Mouse (Mus musculus) neural tube, embryonic 12.5 days (tissue): Measurements from ENCODE around the gene Imp4. TPM values are rescaled to one million over a fixed set of nuclear protein-coding genes. Genes with fewer than 3 reads are reported as not detected.
A peak's percentile ranks its signal among the peaks of the same experiment; 100 is the strongest.

Experiments used
- ATAC-seq: fragments of 200-750 bp; cut with Nextera tagmentation; 2 replicates; pipeline ENCODE4 v1.8.0; 2017; ENCODE audit warnings: low read depth, mild to moderate bottlenecking, moderate TSS enrichment, moderate library complexity; ENCODE audit not compliant: low FRiP score
- H3K27ac ChIP-seq: fragments of 300-500 bp; sonication (generic); 2 replicates; pipeline ENCODE4 v1.5.1; 2016
- H3K27me3 ChIP-seq: fragments of 300-500 bp; sonication (generic); replicated peaks from 2 replicates; pipeline ENCODE4 v1.6.1; 2016; ENCODE audit warnings: mild to moderate bottlenecking
- H3K36me3 ChIP-seq: fragments of 300-500 bp; sonication (generic); 2 replicates; pipeline ENCODE4 v1.6.1; 2016; ENCODE audit warnings: mild to moderate bottlenecking
- H3K4me1 ChIP-seq: fragments of 300-500 bp; sonication (generic); 2 replicates; pipeline ENCODE4 v1.6.1; 2016
- H3K4me2 ChIP-seq: fragments of 300-500 bp; sonication (generic); replicated peaks from 2 replicates; pipeline ENCODE4 v1.6.1; 2016; ENCODE audit warnings: mild to moderate bottlenecking
- H3K4me3 ChIP-seq: fragments of 300-500 bp; sonication (generic); 2 replicates; pipeline ENCODE4 v1.5.1; 2016
- H3K9ac ChIP-seq: fragments of 300-500 bp; sonication (generic); 2 replicates; pipeline ENCODE4 v1.6.1; 2016; ENCODE audit warnings: mild to moderate bottlenecking
- H3K9me3 ChIP-seq: fragments of 300-500 bp; sonication (generic); 2 replicates; pipeline ENCODE4 v1.6.1; 2016; ENCODE audit warnings: mild to moderate bottlenecking
- WGBS: fragments of 180-500 bp; shearing (Covaris S2); methylation state at CpG from one replicate; pipeline ENCODE4 v1.1.7; 2016; 5-methylcytosine and 5-hydroxymethylcytosine counted together
- polyA plus RNA-seq: library from polyadenylated mRNA; unstranded; fragments of >200 nt; fragmentation: Nextera tagmentation; extraction: Ambion mirVana; gene quantifications from 2 replicates; pipeline ENCODE4 v1.2.1, GENCODE M21; 2016

Gene Imp4
- polyA plus RNA-seq, 1 experiment from 2014 or later: 77.3 TPM

GRCm38 (mm10) chr1:34465445-34465844 lies 25.8 kb downstream of the Imp4 start:
- WGBS: 83% methylated on average over 6 of the region's 6 CpGs
- Histone ChIP-seq H3K4me3 (no peak overlapping the region), H3K4me1 (no peaks in the 10 kb centered on the region), H3K27ac (no peak overlapping the region), H3K9me3 (no peaks in the 10 kb centered on the region), H3K9ac (no peak overlapping the region), H3K27me3 (peaks cover 6% of the 10 kb centered on the region; the same call in 1 of the 2 replicates), H3K36me3 (no peaks in the 10 kb centered on the region), H3K4me2 (no peak overlapping the region)
- ATAC-seq: no peak

DNA sequence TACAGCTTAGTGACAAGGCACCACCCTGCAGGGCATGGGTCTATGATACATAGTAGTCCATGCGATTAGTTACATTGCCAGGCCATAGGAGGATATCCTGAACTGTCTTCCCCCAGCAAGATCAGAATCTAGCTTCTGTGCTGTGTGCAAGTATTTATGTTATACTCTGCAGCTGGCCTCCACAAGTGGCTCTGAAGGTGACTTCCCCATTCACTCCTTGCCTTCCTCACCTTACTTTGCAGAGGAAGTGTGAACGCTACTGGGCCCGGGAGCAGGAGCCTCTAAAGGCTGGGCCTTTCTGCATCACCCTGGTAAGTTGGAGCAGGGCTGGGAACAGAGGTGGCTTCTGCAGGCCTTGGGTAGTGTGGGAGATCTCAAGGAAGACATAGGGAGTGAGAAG lies 28.4 kb downstream of the Imp4 start:
- no peak overlapping the region for H3K9ac ChIP-seq
- H3K27ac ChIP-seq: no peak overlapping the region
- no peak overlapping the region for H3K4me2 ChIP-seq
- no peak overlapping the region for H3K4me3 ChIP-seq
- H3K4me1 ChIP-seq: peaks cover 8% of the 10 kb centered on the region
- ATAC-seq: no peak
- peaks cover 24% of the 10 kb centered on the region for H3K27me3 ChIP-seq
- H3K9me3 ChIP-seq: no peaks in the 10 kb centered on the region
- H3K36me3 ChIP-seq: no peaks in the 10 kb centered on the region
- 62% methylated on average over 3 of the region's 3 CpGs for WGBS

- ATAC-seq: no peak
- Histone ChIP-seq H3K4me1 (peaks cover 10% of the 10 kb centered on the region), H3K27ac (no peak overlapping the region), H3K36me3 (no peaks in the 10 kb centered on the region), H3K27me3 (peaks cover 29% of the 10 kb centered on the region), H3K9me3 (no peaks in the 10 kb centered on the region), H3K4me3 (no peak overlapping the region), H3K9ac (no peak overlapping the region), H3K4me2 (no peak overlapping the region)
- 71% methylated on average over 4 of the region's 4 CpGs for WGBS
Measured at GRCm38 (mm10) chr1:34468500-34468899, 28.8 kb downstream of the Imp4 start.

DNA sequence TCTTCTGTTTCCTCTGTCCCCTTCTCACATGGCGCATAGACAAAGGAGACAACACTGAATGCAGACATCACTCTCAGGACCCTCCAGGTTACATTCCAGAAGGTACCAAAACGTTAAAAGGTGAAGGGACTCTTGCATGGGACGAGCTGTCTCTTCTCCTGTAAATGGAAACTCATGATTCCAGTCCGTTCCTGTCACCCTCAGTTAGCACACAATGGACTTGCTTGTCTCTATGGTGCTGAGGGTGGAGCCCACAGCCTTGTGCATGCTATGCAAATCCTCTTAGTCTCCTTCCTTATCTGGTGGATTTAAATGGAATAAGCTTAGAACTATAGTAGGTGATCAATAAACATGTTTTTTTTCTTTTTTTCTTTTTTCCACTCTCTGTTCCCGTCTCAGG lies 30.1 kb downstream of the Imp4 start:
- Histone ChIP-seq H3K9me3 (no peaks in the 10 kb centered on the region), H3K4me2 (no peak overlapping the region), H3K36me3 (no peaks in the 10 kb centered on the region), H3K27me3 (peaks cover 33% of the 10 kb centered on the region), H3K9ac (no peak overlapping the region), H3K4me3 (no peak overlapping the region), H3K4me1 (peaks cover 10% of the 10 kb centered on the region), H3K27ac (no peak overlapping the region)
- WGBS: 74% methylated on average over 5 of the region's 5 CpGs
- ATAC-seq: no peak

DNA sequence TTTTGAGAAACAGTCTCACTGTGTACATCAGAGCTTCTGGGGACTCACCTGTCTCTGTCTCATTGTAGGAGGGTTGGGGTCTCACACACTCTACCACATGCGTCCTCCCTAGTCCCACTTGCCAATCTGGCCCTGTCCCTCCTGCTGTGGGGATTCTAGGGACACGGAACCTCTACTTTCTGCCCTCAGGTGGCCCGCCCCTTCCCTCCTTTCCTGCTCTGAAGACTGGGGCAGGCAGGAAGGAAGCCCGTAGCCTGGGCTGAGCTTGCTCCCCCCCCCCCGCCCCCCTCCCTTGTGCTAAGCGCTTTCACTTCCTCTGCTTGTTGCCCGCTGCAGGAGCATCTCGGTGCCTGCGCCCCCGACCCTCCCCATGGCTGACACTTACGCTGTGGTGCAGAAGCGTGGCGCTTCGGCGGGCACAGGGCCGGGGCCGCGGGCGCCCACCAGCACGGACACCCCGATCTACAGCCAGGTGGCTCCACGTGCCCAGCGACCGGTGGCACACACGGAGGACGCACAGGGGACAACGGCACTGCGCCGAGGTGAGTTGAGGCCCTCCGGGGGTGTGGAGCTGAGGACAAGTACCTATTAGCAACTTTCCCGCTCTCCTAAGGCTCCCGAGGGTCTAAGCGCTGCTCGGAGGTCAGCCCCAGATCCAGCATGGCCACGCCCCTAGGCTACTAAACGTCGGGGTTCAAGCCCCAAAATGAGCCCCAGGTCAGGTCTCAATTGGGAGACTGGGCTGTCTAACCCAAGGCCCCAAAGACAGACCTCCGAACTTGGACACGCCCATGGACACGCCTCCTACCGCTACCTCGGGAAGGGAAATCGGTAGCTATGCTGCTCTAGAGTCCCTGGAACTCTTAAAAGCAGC lies 33.0 kb downstream of the Imp4 start:
- H3K4me3 ChIP-seq: peak overlapping the region; percentile 46
- WGBS: 1% methylated on average over 42 of the region's 43 CpGs
- H3K4me1 ChIP-seq: peaks cover 10% of the 10 kb centered on the region
- H3K4me2 ChIP-seq: peak overlapping the region; percentile 97
- ATAC-seq: peak; percentile 59
- no peaks in the 10 kb centered on the region for H3K36me3 ChIP-seq
- H3K9ac ChIP-seq: peak overlapping the region; percentile 48; the same call in 1 of the 2 replicates
- peaks cover 33% of the 10 kb centered on the region for H3K27me3 ChIP-seq
- no peaks in the 10 kb centered on the region for H3K9me3 ChIP-seq
- no peak overlapping the region for H3K27ac ChIP-seq

DNA sequence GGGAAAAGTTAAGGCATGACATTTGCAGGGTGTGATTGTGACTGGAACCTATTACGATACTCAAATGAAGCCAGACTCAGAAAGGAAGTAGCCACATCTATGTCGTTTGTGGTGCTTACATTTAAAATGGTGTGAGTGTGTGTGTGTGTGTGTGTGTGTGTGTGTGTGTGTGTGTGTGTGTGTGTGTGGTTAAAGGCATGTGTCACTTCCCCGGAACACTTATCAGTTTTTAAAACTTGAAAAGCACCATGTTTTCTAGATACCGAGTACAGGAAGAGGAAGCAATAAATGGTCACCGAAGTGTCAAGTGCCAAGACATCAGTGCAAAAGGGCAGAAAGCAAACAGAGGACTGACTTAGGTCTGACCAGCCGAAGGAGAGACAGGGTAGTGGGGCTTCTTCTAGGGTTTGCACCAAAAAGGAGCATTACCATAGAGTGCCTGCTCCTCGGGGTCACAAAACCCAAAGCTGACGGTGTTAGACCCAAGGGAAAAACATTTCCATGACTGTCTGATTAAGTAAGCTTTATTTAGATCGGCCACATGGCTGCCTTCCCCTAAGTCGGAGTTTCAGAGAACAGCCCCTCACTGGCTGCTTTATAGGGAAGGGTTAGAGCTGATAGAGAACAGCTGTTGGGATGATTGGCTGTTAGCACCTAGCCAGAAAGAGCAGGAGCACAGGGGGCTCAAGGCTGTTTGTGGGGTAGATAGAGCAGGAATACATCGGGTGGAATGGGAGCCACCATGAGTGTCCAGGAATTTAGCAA lies 39.4 kb downstream of the Imp4 start:
- WGBS: 75% methylated on average over 11 of the region's 11 CpGs
- no peaks in the 10 kb centered on the region for H3K36me3 ChIP-seq
- H3K9me3 ChIP-seq: no peaks in the 10 kb centered on the region
- H3K4me3 ChIP-seq: no peak overlapping the region
- H3K27me3 ChIP-seq: no peaks in the 10 kb centered on the region
- ATAC-seq: no peak
- no peak overlapping the region for H3K9ac ChIP-seq
- no peaks in the 10 kb centered on the region for H3K4me1 ChIP-seq
- no peak overlapping the region for H3K27ac ChIP-seq
- no peak overlapping the region for H3K4me2 ChIP-seq

DNA sequence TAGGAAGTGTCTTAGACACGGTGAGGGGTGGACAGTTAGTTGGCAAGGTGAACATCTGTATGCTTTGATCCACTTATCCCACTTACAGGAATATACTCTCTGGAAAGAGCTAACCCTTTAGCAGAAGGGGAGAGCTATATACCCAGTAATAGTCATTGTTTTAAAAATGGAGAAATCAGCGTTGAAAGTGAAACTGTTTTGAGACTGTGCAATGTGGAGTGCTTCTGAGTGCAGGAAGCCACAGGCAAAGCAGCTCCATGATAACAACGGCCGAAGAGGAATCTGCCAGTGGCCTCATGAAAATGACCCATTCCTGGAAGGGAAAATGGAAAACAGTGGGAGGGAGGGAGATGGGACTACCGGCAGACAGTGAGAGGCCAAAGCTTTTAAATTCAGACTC lies 41.1 kb downstream of the Imp4 start:
- ATAC-seq: no peak
- no peak overlapping the region for H3K4me2 ChIP-seq
- H3K27me3 ChIP-seq: 0 out of 2 replicates have a peak, but pooled peaks cover 3% of the 10 kb centered on the region
- H3K4me1 ChIP-seq: peaks cover 5% of the 10 kb centered on the region; the same call in 1 of the 2 replicates
- no peaks in the 10 kb centered on the region for H3K36me3 ChIP-seq
- 76% methylated on average over 5 of the region's 5 CpGs for WGBS
- H3K9me3 ChIP-seq: no peaks in the 10 kb centered on the region
- H3K27ac ChIP-seq: no peak overlapping the region
- H3K9ac ChIP-seq: no peak overlapping the region
- no peak overlapping the region for H3K4me3 ChIP-seq

DNA sequence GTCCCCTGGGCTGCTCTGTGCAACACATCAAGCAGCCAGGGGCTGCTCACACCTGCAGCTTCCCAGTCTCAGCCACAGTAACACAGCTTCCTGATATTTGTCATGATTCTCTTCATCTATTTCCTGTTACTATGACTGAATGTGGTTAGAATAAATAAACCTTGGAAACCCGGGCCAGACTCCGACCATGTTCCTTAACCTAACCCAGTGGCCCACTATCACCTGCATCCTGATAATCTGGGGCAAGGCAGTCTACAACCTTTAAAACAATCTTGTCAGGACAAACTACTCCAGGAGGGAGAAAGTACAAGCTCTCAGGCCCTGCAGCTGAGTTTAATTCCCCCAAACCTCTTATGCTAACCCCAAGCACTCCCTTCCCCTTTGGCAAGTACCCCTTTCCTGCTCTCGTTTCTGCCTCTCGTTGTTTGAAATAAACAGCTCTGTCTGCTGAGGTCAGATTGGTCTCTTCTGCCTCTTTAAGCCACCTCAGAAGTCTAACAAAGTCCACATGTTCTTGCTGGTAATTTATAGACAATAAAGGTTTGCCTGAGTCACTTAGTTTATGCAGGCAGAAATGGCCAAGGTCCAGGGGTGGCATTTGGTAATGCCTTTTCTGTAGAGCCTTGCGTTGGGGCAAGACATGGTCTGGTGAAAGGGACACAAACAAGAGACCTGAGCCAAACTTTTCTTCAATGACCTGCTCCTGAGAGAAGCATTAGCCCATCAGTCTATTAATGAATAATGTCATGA lies 42.4 kb downstream of the Imp4 start:
- H3K9ac ChIP-seq: no peak overlapping the region
- WGBS: 80% methylated on average over 5 of the region's 5 CpGs
- no peaks in the 10 kb centered on the region for H3K36me3 ChIP-seq
- no peak for ATAC-seq
- no peak overlapping the region for H3K27ac ChIP-seq
- H3K9me3 ChIP-seq: no peaks in the 10 kb centered on the region
- no peak overlapping the region for H3K4me3 ChIP-seq
- no peak overlapping the region for H3K4me2 ChIP-seq
- H3K4me1 ChIP-seq: peaks cover 5% of the 10 kb centered on the region; the same call in 1 of the 2 replicates
- H3K27me3 ChIP-seq: 0 out of 2 replicates have a peak, but pooled peaks cover 3% of the 10 kb centered on the region

DNA sequence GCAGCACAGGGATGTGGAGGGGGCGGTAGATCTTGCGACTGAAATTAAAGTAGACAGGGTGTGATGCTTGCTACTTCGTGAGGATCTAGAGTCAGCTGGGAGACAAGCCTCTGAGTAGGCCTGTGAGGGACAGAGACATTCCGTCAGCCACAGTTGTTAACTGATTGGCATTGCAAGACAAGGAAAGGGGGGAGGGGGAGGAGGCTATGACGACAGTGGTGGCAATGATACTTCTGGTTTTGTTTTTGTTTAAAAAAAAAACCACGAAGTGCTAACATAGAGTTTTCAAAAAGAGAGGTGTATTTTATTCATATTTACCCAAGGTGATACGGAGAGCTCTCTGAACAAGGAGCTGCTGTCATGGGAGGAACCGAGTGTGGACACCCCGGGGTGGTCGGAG lies 44.8 kb downstream of the Imp4 start:
- no peak for ATAC-seq
- no peak overlapping the region for H3K27ac ChIP-seq
- WGBS: 80% methylated on average over 10 of the region's 10 CpGs

DNA sequence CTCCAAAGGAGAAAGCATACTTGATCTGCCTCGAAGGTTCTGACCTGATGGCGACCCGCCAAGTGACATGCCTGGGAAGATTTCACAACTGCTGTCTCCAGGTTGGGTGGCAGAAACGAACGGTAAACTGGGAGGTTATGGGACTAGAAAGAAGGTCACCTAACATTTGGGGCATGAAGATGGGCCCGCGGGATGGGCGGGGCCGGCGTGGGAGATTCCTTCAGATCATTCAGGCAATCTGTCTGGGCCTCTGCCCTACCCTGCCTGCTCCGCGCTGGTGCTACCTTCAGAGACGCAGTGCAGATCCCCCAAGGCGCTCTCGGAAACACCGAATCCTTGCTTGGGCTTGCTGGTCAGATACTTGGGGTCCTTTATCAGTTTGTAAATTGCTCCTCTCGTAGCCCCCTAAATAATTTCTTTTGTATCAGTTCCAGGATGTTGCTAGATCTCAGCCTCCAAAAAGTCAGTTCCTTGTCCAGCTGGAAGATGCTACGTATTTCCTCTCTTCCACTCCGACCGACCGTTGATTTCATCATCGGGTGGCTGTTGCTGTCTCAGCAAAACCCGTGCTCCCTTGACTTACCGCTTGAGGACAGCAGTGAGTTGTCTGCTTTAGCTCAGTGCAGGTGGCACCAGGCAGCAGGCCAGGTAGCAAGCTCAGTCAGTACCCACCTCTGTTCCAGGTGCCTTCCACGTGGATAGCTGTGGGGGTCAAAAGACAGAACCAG lies 46.0 kb downstream of the Imp4 start:
- Histone ChIP-seq H3K36me3 (no peaks in the 10 kb centered on the region), H3K4me3 (peak overlapping the region; percentile 15; the same call in 1 of the 2 replicates), H3K27me3 (0 out of 2 replicates have a peak, but pooled peaks cover 3% of the 10 kb centered on the region), H3K4me1 (peaks cover 5% of the 10 kb centered on the region; the same call in 1 of the 2 replicates), H3K27ac (no peak overlapping the region), H3K9me3 (no peaks in the 10 kb centered on the region), H3K9ac (no peak overlapping the region), H3K4me2 (peak overlapping the region; percentile 53)
- WGBS: 13% methylated on average over 25 of the region's 25 CpGs
- ATAC-seq: peak; percentile 44; the same call in 1 of the 2 replicates

More for the DNA sequence above, 44.8 kb downstream of the Imp4 start:
- H3K36me3 ChIP-seq: no peaks in the 10 kb centered on the region
- H3K4me3 ChIP-seq: no peak overlapping the region
- H3K27me3 ChIP-seq: 0 out of 2 replicates have a peak, but pooled peaks cover 3% of the 10 kb centered on the region
- peaks cover 5% of the 10 kb centered on the region; the same call in 1 of the 2 replicates for H3K4me1 ChIP-seq
- H3K9me3 ChIP-seq: no peaks in the 10 kb centered on the region
- no peak overlapping the region for H3K4me2 ChIP-seq
- no peak overlapping the region for H3K9ac ChIP-seq

- no peak overlapping the region for H3K4me3 ChIP-seq
- H3K27ac ChIP-seq: no peak overlapping the region
- H3K36me3 ChIP-seq: no peaks in the 10 kb centered on the region
- no peak for ATAC-seq
- peaks cover 5% of the 10 kb centered on the region; the same call in 1 of the 2 replicates for H3K4me1 ChIP-seq
- no peak overlapping the region for H3K9ac ChIP-seq
- WGBS: 95% methylated on average over 3 of the region's 3 CpGs
- 0 out of 2 replicates have a peak, but pooled peaks cover 3% of the 10 kb centered on the region for H3K27me3 ChIP-seq
- H3K9me3 ChIP-seq: no peaks in the 10 kb centered on the region
- H3K4me2 ChIP-seq: no peak overlapping the region
Measured at GRCm38 (mm10) chr1:34487383-34487782, 47.7 kb downstream of the Imp4 start.
